Mouse (Mus musculus) myocyte (in vitro differentiated cells): ENCODE data around the gene Cpn2. TPM values are rescaled to one million over a fixed set of nuclear protein-coding genes. Genes with fewer than 3 reads are reported as not detected.

Experiments
- H3K27me3 ChIP-seq: one replicate; pipeline ENCODE4 v1.6.1; 2011; ENCODE audit not compliant: control insufficient read depth, insufficient read depth, insufficient read length
- H3K36me3 ChIP-seq: one replicate; pipeline ENCODE4 v1.6.1; 2011; ENCODE audit not compliant: control insufficient read depth, insufficient read depth
- H3K4me2 ChIP-seq: one replicate; pipeline ENCODE4 v1.6.1; 2011; ENCODE audit warnings: low read depth, control low read depth
- H3K4me3 ChIP-seq: one replicate; pipeline ENCODE4 v1.5.1; 2011; ENCODE audit warnings: mild to moderate bottlenecking, control low read depth, moderate library complexity
- H3K79me2 ChIP-seq: one replicate; pipeline ENCODE4 v1.6.1; 2011; ENCODE audit not compliant: control insufficient read depth, insufficient read depth
- H3ac ChIP-seq: one replicate; pipeline ENCODE4 v1.6.1; 2011; ENCODE audit not compliant: control insufficient read depth, insufficient read length
- CEBPB ChIP-seq: IDR thresholded peaks from 2 replicates; pipeline ENCODE4 v1.6.1; 2011; ENCODE audit warnings: mild to moderate bottlenecking, moderate library complexity; ENCODE audit not compliant: poor library complexity, insufficient read depth, severe bottlenecking
- E2F4 ChIP-seq: IDR thresholded peaks from one replicate; pipeline ENCODE4 v1.6.1; 2011; ENCODE audit warnings: mild to moderate bottlenecking, control low read depth, moderate library complexity; ENCODE audit not compliant: insufficient read depth
- MAX ChIP-seq: IDR thresholded peaks from one replicate; pipeline ENCODE4 v1.6.1; 2011; ENCODE audit warnings: low read depth, mild to moderate bottlenecking, control low read depth
- MYOD1 ChIP-seq, 3 experiments: IDR thresholded peaks; one replicate each; pipeline ENCODE4 v1.6.1; 2011; ENCODE audit warnings: control low read depth in 2 of 3, low read depth in 2 of 3, mild to moderate bottlenecking in 2 of 3, moderate library complexity in 1 of 3; ENCODE audit not compliant: insufficient read length in 2 of 3, control insufficient read depth in 1 of 3
- MYOG ChIP-seq, 3 experiments: IDR thresholded peaks; one replicate each; pipeline ENCODE4 v1.6.1; 2011; ENCODE audit warnings: control low read depth in 2 of 3, low read depth in 2 of 3, mild to moderate bottlenecking in 2 of 3; ENCODE audit not compliant: insufficient read length in 2 of 3, control insufficient read depth in 1 of 3, insufficient read depth in 1 of 3
- POLR2A ChIP-seq: IDR thresholded peaks from one replicate; pipeline ENCODE4 v1.6.1; 2011; ENCODE audit warnings: low read depth, mild to moderate bottlenecking, control low read depth, moderate library complexity; ENCODE audit not compliant: insufficient read length
- POLR2AphosphoS2 ChIP-seq: IDR thresholded peaks from one replicate; pipeline ENCODE4 v1.6.1; 2011; ENCODE audit warnings: low read depth, control low read depth; ENCODE audit not compliant: insufficient read length
- REST ChIP-seq: IDR thresholded peaks from one replicate; pipeline ENCODE4 v1.6.1; 2011; ENCODE audit warnings: mild to moderate bottlenecking, control low read depth, moderate library complexity; ENCODE audit not compliant: insufficient read depth, insufficient read length
- SRF ChIP-seq: IDR thresholded peaks from one replicate; pipeline ENCODE4 v1.6.1; 2011; ENCODE audit warnings: low read depth; ENCODE audit not compliant: control insufficient read depth, insufficient read length
- TCF12 ChIP-seq: IDR thresholded peaks from one replicate; pipeline ENCODE4 v1.6.1; 2011; ENCODE audit warnings: mild to moderate bottlenecking, control low read depth; ENCODE audit not compliant: poor library complexity, insufficient read depth, severe bottlenecking
- TCF3 ChIP-seq: IDR thresholded peaks from one replicate; pipeline ENCODE4 v1.6.1; 2011; ENCODE audit warnings: low read depth, control low read depth; ENCODE audit not compliant: insufficient read length
- USF1 ChIP-seq: IDR thresholded peaks from one replicate; pipeline ENCODE4 v1.6.1; 2011; ENCODE audit warnings: low read depth, mild to moderate bottlenecking, control low read depth, moderate library complexity
- polyA plus RNA-seq: library from polyadenylated mRNA; unstranded; fragments of >200 nt; fragmentation: generic; extraction: Trizol; gene quantifications from one replicate; pipeline ENCODE4 v1.2.1, GENCODE M21; 2012; ENCODE audit warnings: missing spikeins

Gene Cpn2
- polyA plus RNA-seq, 1 experiment = not detected

GRCm38 (mm10) chr16:30231882-30232604, 35.3 kb downstream of the Cpn2 start:
- no peak for TF ChIP-seq TCF12
- TF ChIP-seq REST = no peak
- no peak for TF ChIP-seq SRF
- no peak for TF ChIP-seq TCF3
- TF ChIP-seq POLR2AphosphoS2 = no peak
- TF ChIP-seq MYOG (IDR thresholded peaks at IDR 0.05; ENCODE audit: control insufficient read depth in 1 of 3, insufficient read depth in 1 of 3, insufficient read length in 2 of 3, low read depth in 2 of 3) = no peak
- TF ChIP-seq USF1 = no peak
- TF ChIP-seq MAX = no peak
- TF ChIP-seq E2F4 = no peak
- TF ChIP-seq CEBPB = no peak
- no peak for TF ChIP-seq MYOD1 (IDR thresholded peaks at IDR 0.05; ENCODE audit: control insufficient read depth in 1 of 3, insufficient read length in 2 of 3, low read depth in 2 of 3)
- Histone ChIP-seq H3K4me3 (no peak overlapping the region), H3K27me3 (no peaks in the 10 kb centered on the region), H3ac (no peak overlapping the region), H3K36me3 (no peaks in the 10 kb centered on the region), H3K79me2 (no peaks in the 10 kb centered on the region), H3K4me2 (no peak overlapping the region)

GRCm38 (mm10) chr16:30227352-30227751, 39.9 kb downstream of the Cpn2 start:
- H3K36me3 ChIP-seq = no peaks in the 10 kb centered on the region
- no peaks in the 10 kb centered on the region for H3K27me3 ChIP-seq
- no peak overlapping the region for H3ac ChIP-seq
- H3K79me2 ChIP-seq = no peaks in the 10 kb centered on the region
- no peak overlapping the region for H3K4me3 ChIP-seq
- peak overlapping the region; percentile 21 for H3K4me2 ChIP-seq
- no peak for TF ChIP-seq POLR2A
- no peak for TF ChIP-seq CEBPB
- TF ChIP-seq TCF3 = peak; percentile 50
- TF ChIP-seq MYOD1 (IDR thresholded peaks at IDR 0.05; ENCODE audit: control insufficient read depth in 1 of 3, insufficient read length in 2 of 3, low read depth in 2 of 3) = peak in 2 of 3 experiments; percentile 90 to 99
- no peak for TF ChIP-seq REST
- TF ChIP-seq E2F4 = no peak
- TF ChIP-seq USF1 = no peak
- peak in 2 of 3 experiments; percentile 79 to 95 for TF ChIP-seq MYOG (IDR thresholded peaks at IDR 0.05; ENCODE audit: control insufficient read depth in 1 of 3, insufficient read depth in 1 of 3, insufficient read length in 2 of 3, low read depth in 2 of 3)
- peak; percentile 63 for TF ChIP-seq TCF12
- TF ChIP-seq POLR2AphosphoS2 = no peak

GRCm38 (mm10) chr16:30221161-30221782, 46.0 kb downstream of the Cpn2 start:
- Histone ChIP-seq H3K4me3 (no peak overlapping the region), H3K36me3 (no peaks in the 10 kb centered on the region), H3K79me2 (no peaks in the 10 kb centered on the region), H3K27me3 (no peaks in the 10 kb centered on the region), H3K4me2 (no peak overlapping the region), H3ac (no peak overlapping the region)
- TF ChIP-seq MYOD1 (IDR thresholded peaks at IDR 0.05; ENCODE audit: control insufficient read depth in 1 of 3, insufficient read length in 2 of 3, low read depth in 2 of 3) (no peak), CEBPB (no peak), TCF12 (no peak), MAX (no peak), E2F4 (no peak), REST (no peak), POLR2A (no peak), TCF3 (no peak), POLR2AphosphoS2 (no peak), SRF (no peak), MYOG (IDR thresholded peaks at IDR 0.05; ENCODE audit: control insufficient read depth in 1 of 3, insufficient read depth in 1 of 3, insufficient read length in 2 of 3, low read depth in 2 of 3) (no peak), USF1 (no peak)

- Histone ChIP-seq H3K36me3 (no peaks in the 10 kb centered on the region), H3K4me2 (no peak overlapping the region), H3K79me2 (no peaks in the 10 kb centered on the region), H3ac (no peak overlapping the region), H3K27me3 (no peaks in the 10 kb centered on the region), H3K4me3 (no peak overlapping the region)
- TF ChIP-seq POLR2AphosphoS2 = no peak
- no peak for TF ChIP-seq MYOD1 (IDR thresholded peaks at IDR 0.05; ENCODE audit: control insufficient read depth in 1 of 3, insufficient read length in 2 of 3, low read depth in 2 of 3)
- TF ChIP-seq E2F4 = no peak
These were observed 51.5 kb downstream of the Cpn2 start for GRCm38 (mm10) chr16:30215811-30216210.
